Mouse (Mus musculus) liver, adult 2 months (tissue): ENCODE measurements around the gene Vcp. TPM values are rescaled to one million over a fixed set of nuclear protein-coding genes. Genes with fewer than 3 reads are reported as not detected.

ENCODE experiments used
- DNase-seq: peaks from one replicate; pipeline ENCODE4 v3.0.0-alpha.2; 2011; ENCODE audit warnings: low read depth, low spot score; ENCODE audit errors: extremely low read depth
- H3K27ac ChIP-seq: fragments of 200-500 bp; replicated peaks from 2 replicates; pipeline ENCODE4 v1.5.1; 2012; ENCODE audit warnings: low read depth, mild to moderate bottlenecking, control low read depth, inconsistent platforms, low read length; ENCODE audit not compliant: insufficient read depth
- H3K27me3 ChIP-seq: fragments of 200-500 bp; 2 replicates; pipeline ENCODE4 v1.6.1; 2012; ENCODE audit warnings: mild to moderate bottlenecking, moderate library complexity, low read length, inconsistent platforms; ENCODE audit not compliant: control insufficient read depth, insufficient read depth
- H3K36me3 ChIP-seq: fragments of 200-500 bp; 2 replicates; pipeline ENCODE4 v1.6.1; 2012; ENCODE audit warnings: low read length, inconsistent platforms; ENCODE audit not compliant: control insufficient read depth, insufficient read depth
- H3K4me1 ChIP-seq: fragments of 200-500 bp; 2 replicates; pipeline ENCODE4 v1.6.1; 2011; ENCODE audit warnings: low read length; ENCODE audit not compliant: control insufficient read depth, insufficient read depth
- H3K4me3 ChIP-seq: fragments of 200-500 bp; 2 replicates; pipeline ENCODE4 v1.5.1; 2011; ENCODE audit warnings: low read depth, mild to moderate bottlenecking, control low read depth, low read length, moderate library complexity; ENCODE audit not compliant: insufficient read depth
- H3K79me2 ChIP-seq: fragments of 200-500 bp; 2 replicates; pipeline ENCODE4 v1.6.1; 2012; ENCODE audit warnings: inconsistent platforms, mild to moderate bottlenecking, low read length, moderate library complexity; ENCODE audit not compliant: control insufficient read depth, insufficient read depth
- H3K9ac ChIP-seq: fragments of 200-500 bp; 2 replicates; pipeline ENCODE4 v1.6.1; 2012; ENCODE audit warnings: low read depth, mild to moderate bottlenecking, control low read depth, inconsistent platforms, low read length
- CTCF ChIP-seq: fragments of 200-500 bp; IDR thresholded peaks from 2 replicates; pipeline ENCODE4 v1.5.1; 2011; ENCODE audit warnings: low read depth, low read length, control low read depth
- POLR2A ChIP-seq: fragments of 200-500 bp; IDR thresholded peaks from 2 replicates; pipeline ENCODE4 v1.6.1; 2011; ENCODE audit warnings: low read length, control low read depth; ENCODE audit not compliant: insufficient read depth; ENCODE audit errors: extremely low read depth
- WGBS: fragments of 180-500 bp; shearing (Covaris S2); methylation state at CpG from one replicate; pipeline ENCODE4 v1.1.7; 2018; 5-methylcytosine and 5-hydroxymethylcytosine counted together
- polyA plus RNA-seq: library from polyadenylated mRNA; depleted of rRNA; stranded (reverse); fragments of >200 nt; gene quantifications from 2 replicates; pipeline ENCODE4 v1.2.3, GENCODE M21; 2012
- total RNA-seq: library from RNA; depleted of rRNA; stranded (reverse); fragments of >200 nt; gene quantifications from 2 replicates; pipeline ENCODE4 v1.2.3, GENCODE M21; 2014

Gene Vcp
- total and polyA plus RNA-seq, 2 experiments: 157 to 182 TPM

- no peak for TF ChIP-seq POLR2A
- no peak for TF ChIP-seq CTCF
- Histone ChIP-seq H3K4me3 (no peak overlapping the region), H3K4me1 (no peaks in the 10 kb centered on the region), H3K36me3 (peaks cover 2% of the 10 kb centered on the region; the same call in 1 of the 2 replicates), H3K9ac (no peak overlapping the region), H3K79me2 (no peaks in the 10 kb centered on the region), H3K27ac (no peak overlapping the region), H3K27me3 (no peaks in the 10 kb centered on the region)
- 86% methylated on average over 11 of the region's 11 CpGs for WGBS
- DNase-seq: no peak
These were observed 43.0 kb downstream of the Vcp start for GRCm38 (mm10) chr4:42957306-42957705.

- no peak overlapping the region for H3K4me3 ChIP-seq
- no peaks in the 10 kb centered on the region for H3K27me3 ChIP-seq
- no peak overlapping the region for H3K27ac ChIP-seq
- no peaks in the 10 kb centered on the region for H3K4me1 ChIP-seq
- no peak for DNase-seq
- no peak overlapping the region for H3K9ac ChIP-seq
- H3K36me3 ChIP-seq: peaks cover 2% of the 10 kb centered on the region; the same call in 1 of the 2 replicates
- TF ChIP-seq CTCF (no peak), POLR2A (no peak)
- WGBS: 94% methylated on average over 17 of the region's 17 CpGs
- no peaks in the 10 kb centered on the region for H3K79me2 ChIP-seq
These were observed 43.7 kb downstream of the Vcp start for GRCm38 (mm10) chr4:42956581-42956980.

GRCm38 (mm10) chr4:42955200-42955599 is 45.1 kb downstream of the Vcp start:
- Histone ChIP-seq H3K4me3 (no peak overlapping the region), H3K9ac (no peak overlapping the region), H3K79me2 (no peaks in the 10 kb centered on the region), H3K4me1 (peaks cover 2% of the 10 kb centered on the region; the same call in 1 of the 2 replicates), H3K27ac (no peak overlapping the region), H3K27me3 (no peaks in the 10 kb centered on the region), H3K36me3 (peaks cover 2% of the 10 kb centered on the region; the same call in 1 of the 2 replicates)
- no peak for TF ChIP-seq POLR2A
- no peak for TF ChIP-seq CTCF
- no peak for DNase-seq
- WGBS: 97% methylated on average over 3 of the region's 3 CpGs

- Histone ChIP-seq H3K4me3 (no peak overlapping the region), H3K79me2 (no peaks in the 10 kb centered on the region), H3K36me3 (peaks cover 2% of the 10 kb centered on the region; the same call in 1 of the 2 replicates), H3K27ac (no peak overlapping the region), H3K4me1 (peaks cover 2% of the 10 kb centered on the region; the same call in 1 of the 2 replicates), H3K9ac (no peak overlapping the region), H3K27me3 (no peaks in the 10 kb centered on the region)
- DNase-seq: no peak
- TF ChIP-seq POLR2A (no peak), CTCF (peak; percentile 95)
- 19% methylated on average over 10 of the region's 10 CpGs for WGBS
These were observed 46.0 kb downstream of the Vcp start for GRCm38 (mm10) chr4:42954297-42954696.

- no peak overlapping the region for H3K27ac ChIP-seq
- TF ChIP-seq POLR2A (no peak), CTCF (no peak)
- H3K9ac ChIP-seq: no peak overlapping the region
These were observed 46.7 kb downstream of the Vcp start for GRCm38 (mm10) chr4:42953435-42954094.

GRCm38 (mm10) chr4:42952563-42952962 is 47.7 kb downstream of the Vcp start:
- Histone ChIP-seq H3K79me2 (no peaks in the 10 kb centered on the region), H3K4me3 (no peak overlapping the region), H3K4me1 (peaks cover 6% of the 10 kb centered on the region; the same call in 1 of the 2 replicates), H3K9ac (no peak overlapping the region), H3K27me3 (no peaks in the 10 kb centered on the region), H3K36me3 (peaks cover 2% of the 10 kb centered on the region; the same call in 1 of the 2 replicates), H3K27ac (no peak overlapping the region)
- 93% methylated on average over 7 of the region's 7 CpGs for WGBS
- no peak for DNase-seq
- TF ChIP-seq POLR2A (no peak), CTCF (no peak)

More at GRCm38 (mm10) chr4:42953435-42954094, 46.7 kb downstream of the Vcp start:
- DNase-seq: no peak
- H3K4me1 ChIP-seq: peaks cover 6% of the 10 kb centered on the region; the same call in 1 of the 2 replicates
- no peaks in the 10 kb centered on the region for H3K27me3 ChIP-seq
- WGBS: 72% methylated on average over 10 of the region's 10 CpGs
- peaks cover 2% of the 10 kb centered on the region; the same call in 1 of the 2 replicates for H3K36me3 ChIP-seq
- no peak overlapping the region for H3K4me3 ChIP-seq
- H3K79me2 ChIP-seq: no peaks in the 10 kb centered on the region
